Mouse (Mus musculus) heart, postnatal 0 days (tissue): ENCODE data around the gene Igsf3.

Experiments used
- CTCF ChIP-seq: IDR thresholded peaks from 2 replicates; pipeline ENCODE4 v1.5.1; 2016; ENCODE audit warnings: antibody characterized with exemption, control low read depth, low read depth
- EP300 ChIP-seq: IDR thresholded peaks from 2 replicates; pipeline ENCODE4 v1.6.1; 2016; ENCODE audit warnings: antibody characterized with exemption, low read depth

GRCm38 (mm10) chr3:101345299-101345698 lies 31.6 kb upstream of the Igsf3 start:
- TF ChIP-seq EP300 (no peak), CTCF (no peak)
